ENCODE assay signal across 23 mouse cellular contexts in the genomic region with DNA sequence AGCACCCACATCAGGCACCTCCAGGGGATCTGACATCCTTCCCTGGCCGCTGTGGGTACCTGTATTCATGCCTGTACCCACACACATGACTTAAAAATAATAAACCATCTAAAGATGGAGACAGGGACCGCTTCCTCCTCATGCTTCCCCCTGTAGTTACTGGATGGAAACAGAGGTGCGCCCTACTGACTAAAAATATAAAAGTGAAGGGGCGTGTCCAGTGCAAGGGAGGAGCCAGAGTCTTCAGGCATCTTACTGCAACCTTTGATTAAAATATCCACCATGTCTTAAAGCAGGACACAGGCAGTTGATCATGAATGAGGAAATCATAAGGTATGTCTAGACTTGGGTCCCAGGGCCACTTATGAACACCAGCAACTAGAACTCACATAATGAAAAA.
DNase-seq lines count a peak whose midpoint lies in the region; ATAC-seq and TF ChIP-seq lines count a peak whose summit lies in the region.
"Had no signal": no experiment of that assay in that cellular context is flagged by ENCODE, and none has a peak within 500 bp of the region (broad histone marks: within the 10 kb centered on the region; RNA-seq: fewer than 3 reads in every experiment).

No protein-coding gene starts in this region.

- no peaks in the 10 kb centered on the region for H3K79me2 ChIP-seq in CH12.LX (replicated peaks; ENCODE audit: control insufficient read depth, extremely low read depth, insufficient read depth, poor library complexity, severe bottlenecking)

- DNase-seq in hindbrain, embryonic 14.5 days (ENCODE audit: low spot score) = no peak
- no peak for DNase-seq in hindbrain, embryonic 10.5 days (ENCODE audit: low spot score)
- peak; percentile 5 for DNase-seq in lung, postnatal 0 days (ENCODE audit: low spot score)
- DNase-seq in lung, postnatal 14 days = no peak
- DNase-seq in CH12.LX (ENCODE audit: extremely low read depth) (peak; percentile 12), adipocyte (ENCODE audit: low spot score) (no peak)
- peak; percentile 6 for DNase-seq in naive thymus-derived CD4-positive, alpha-beta T cell, adult 2 months (ENCODE audit: low read depth)
- no peak for DNase-seq in cerebellum, postnatal 14 days
- DNase-seq: adrenal gland, adult 8-10 months; adrenal gland, postnatal 36 days; cerebellum, adult 2 months; cerebellum, postnatal 10 days; embryo, embryonic 11 days; gastrocnemius, postnatal 36 days; heart, adult 18-20 months; heart, postnatal 10 days had no signal

- dilution Hi-C loops in CH12.LX (cut with MboI; ENCODE audit: extremely low pct_ligation_motif_present, extremely low pct_unique_long_range_greater_than_20kb, low sequenced_read_pairs) = no loop called here

- H3K4me1 ChIP-seq in hindbrain, embryonic 14.5 days (replicated peaks; ENCODE audit: control insufficient read depth, insufficient read depth, low read length) = no peaks in the 10 kb centered on the region
- H3K4me1 ChIP-seq in hindbrain, embryonic 10.5 days (replicated peaks) = peaks cover 18% of the 10 kb centered on the region
- no peaks in the 10 kb centered on the region for H3K4me1 ChIP-seq in lung, postnatal 0 days (ENCODE audit: insufficient read depth, low read depth, low read length)
- peaks cover 0 to 4% of the 10 kb centered on the region in 2 experiments; a peak in 2 of 4 replicates for H3K4me1 ChIP-seq in CH12.LX (ENCODE audit: control insufficient read depth in 1 of 2, insufficient read depth in 2 of 2)
- H3K4me1 ChIP-seq: embryonic facial prominence, embryonic 15.5 days; forebrain, embryonic 15.5 days had no signal

- in situ Hi-C loops in CH12.LX (cut with MboI; ENCODE audit: low pct_ligation_motif_present, low pct_unique_long_range_greater_than_20kb, low sequenced_read_pairs) = loop anchor here (5.0 kb wide), 1 partner anchor 237 kb away; no protein-coding TSS in a partner anchor

- no peak for TF ChIP-seq EP300 in lung, postnatal 0 days (IDR thresholded peaks at IDR 0.05)
- no peak for TF ChIP-seq EP300 in CH12.LX (IDR thresholded peaks at IDR 0.05; ENCODE audit: low read length)

- 0 out of 2 replicates have a peak, but pooled peaks have one; percentile 28 for ATAC-seq in hindbrain, embryonic 14.5 days (ENCODE audit: low FRiP score)
- no peak for ATAC-seq in lung, postnatal 0 days
- ATAC-seq: forebrain, embryonic 15.5 days; Patski had no signal

- no peak overlapping the region for H3K27ac ChIP-seq in hindbrain, embryonic 14.5 days
- no peak overlapping the region for H3K27ac ChIP-seq in hindbrain, embryonic 10.5 days
- H3K27ac ChIP-seq in lung, postnatal 0 days (ENCODE audit: low read length) = no peak overlapping the region
- H3K27ac ChIP-seq in CH12.LX (ENCODE audit: insufficient read depth, low read depth) = no peak overlapping the region
- H3K27ac ChIP-seq: embryonic facial prominence, embryonic 15.5 days; forebrain, embryonic 10.5 days; forebrain, embryonic 15.5 days; heart, embryonic 10.5 days; hindbrain, embryonic 15.5 days had no signal

- no peak overlapping the region for H3K4me2 ChIP-seq in hindbrain, embryonic 14.5 days (replicated peaks)
- no peak overlapping the region for H3K4me2 ChIP-seq in lung, postnatal 0 days (replicated peaks; ENCODE audit: low read depth, low read length)
- no peak overlapping the region for H3K4me2 ChIP-seq in CH12.LX (ENCODE audit: insufficient read depth, low read depth, poor library complexity, severe bottlenecking)
- H3K4me2 ChIP-seq: embryonic facial prominence, embryonic 15.5 days; forebrain, embryonic 15.5 days; hindbrain, embryonic 15.5 days had no signal

- no peaks in the 10 kb centered on the region for H3K9me3 ChIP-seq in hindbrain, embryonic 14.5 days (ENCODE audit: control insufficient read depth, low read length)
- H3K9me3 ChIP-seq in hindbrain, embryonic 10.5 days = no peaks in the 10 kb centered on the region
- no peaks in the 10 kb centered on the region for H3K9me3 ChIP-seq in lung, postnatal 0 days (ENCODE audit: low read length)
- no peaks in the 10 kb centered on the region for H3K9me3 ChIP-seq in CH12.LX (replicated peaks; ENCODE audit: low read length)
- H3K9me3 ChIP-seq: embryonic facial prominence, embryonic 15.5 days; forebrain, embryonic 10.5 days; forebrain, embryonic 15.5 days; heart, embryonic 10.5 days; hindbrain, embryonic 15.5 days had no signal

- TF ChIP-seq POLR2A in CH12.LX (IDR thresholded peaks at IDR 0.05; ENCODE audit: low read depth, low read length) = no peak

- H3K27me3 ChIP-seq in hindbrain, embryonic 14.5 days (ENCODE audit: control insufficient read depth, insufficient read depth, low read length) = no peaks in the 10 kb centered on the region
- no peaks in the 10 kb centered on the region for H3K27me3 ChIP-seq in hindbrain, embryonic 10.5 days (ENCODE audit: insufficient read depth, poor library complexity, severe bottlenecking)
- H3K27me3 ChIP-seq in lung, postnatal 0 days (replicated peaks; ENCODE audit: insufficient read depth, low read length) = no peaks in the 10 kb centered on the region
- peaks cover 81% of the 10 kb centered on the region for H3K27me3 ChIP-seq in CH12.LX (replicated peaks)
- H3K27me3 ChIP-seq: embryonic facial prominence, embryonic 15.5 days; forebrain, embryonic 15.5 days; hindbrain, embryonic 15.5 days had no signal

- no peak for TF ChIP-seq CTCF in lung, postnatal 0 days (IDR thresholded peaks at IDR 0.05)
- TF ChIP-seq CTCF in CH12.LX (conservative IDR thresholded peaks at IDR 0.05 in 1 of 2, IDR thresholded peaks at IDR 0.05 in 1 of 2; ENCODE audit: low read depth in 2 of 2, low read length in 2 of 2) = no peak

- H3K36me3 ChIP-seq in hindbrain, embryonic 14.5 days (replicated peaks; ENCODE audit: control insufficient read depth, insufficient read depth) = peaks cover 7% of the 10 kb centered on the region; the same call in 1 of the 2 replicates
- H3K36me3 ChIP-seq in hindbrain, embryonic 10.5 days = no peaks in the 10 kb centered on the region
- no peaks in the 10 kb centered on the region for H3K36me3 ChIP-seq in lung, postnatal 0 days (ENCODE audit: insufficient read depth, low read length)
- H3K36me3 ChIP-seq in CH12.LX (replicated peaks in 1 of 2; ENCODE audit: control insufficient read depth in 1 of 2, insufficient read depth in 1 of 2, low read length in 1 of 2) = no peaks in the 10 kb centered on the region
- H3K36me3 ChIP-seq: embryonic facial prominence, embryonic 15.5 days; forebrain, embryonic 10.5 days; heart, embryonic 10.5 days had no signal

- TF ChIP-seq RAD21 in CH12.LX (IDR thresholded peaks at IDR 0.05; ENCODE audit: low read depth, low read length) = no peak

- H3K4me3 ChIP-seq in hindbrain, embryonic 14.5 days (replicated peaks; ENCODE audit: low read length) = no peak overlapping the region
- no peak overlapping the region for H3K4me3 ChIP-seq in hindbrain, embryonic 10.5 days
- no peak overlapping the region for H3K4me3 ChIP-seq in lung, postnatal 0 days (ENCODE audit: low read depth, low read length)
- H3K4me3 ChIP-seq in CH12.LX (replicated peaks in 1 of 3; ENCODE audit: low read depth in 2 of 3, low read length in 2 of 3, poor library complexity in 1 of 3) = no peak overlapping the region
- H3K4me3 ChIP-seq: embryonic facial prominence, embryonic 15.5 days; erythroblast, embryonic 14.5 days; forebrain, embryonic 10.5 days; forebrain, embryonic 15.5 days; heart, embryonic 10.5 days; hindbrain, embryonic 15.5 days had no signal

- no peak overlapping the region for H3K9ac ChIP-seq in hindbrain, embryonic 14.5 days
- H3K9ac ChIP-seq in lung, postnatal 0 days (replicated peaks; ENCODE audit: low read depth) = no peak overlapping the region
- H3K9ac ChIP-seq in CH12.LX (ENCODE audit: insufficient read depth, low read depth) = no peak overlapping the region
- H3K9ac ChIP-seq: embryonic facial prominence, embryonic 15.5 days; forebrain, embryonic 15.5 days; hindbrain, embryonic 15.5 days had no signal

- 86% methylated on average over 4 of the region's 4 CpGs for WGBS in hindbrain, embryonic 14.5 days
- 80% methylated on average over 4 of the region's 4 CpGs for WGBS in hindbrain, embryonic 10.5 days
- 76% methylated on average over 4 of the region's 4 CpGs for WGBS in lung, postnatal 0 days

TF ChIP-seq in CH12.LX, 34 proteins besides CTCF, POLR2A, EP300 and RAD21:
- TF ChIP-seq UBTF (IDR thresholded peaks at IDR 0.05; ENCODE audit: low read depth, low read length) = no peak
- no peak for TF ChIP-seq NELFE (IDR thresholded peaks at IDR 0.05; ENCODE audit: low read depth, low read length)
- no peak for TF ChIP-seq TCF12 (IDR thresholded peaks at IDR 0.05; ENCODE audit: low read depth, low read length)
- TF ChIP-seq MYC (IDR thresholded peaks at IDR 0.05; ENCODE audit: low read depth, low read length) = no peak
- no peak for TF ChIP-seq USF2 (conservative IDR thresholded peaks at IDR 0.05; ENCODE audit: low read depth, low read length)
- TF ChIP-seq TBP (conservative IDR thresholded peaks at IDR 0.05; ENCODE audit: low read depth, low read length) = no peak
- TF ChIP-seq HCFC1 (IDR thresholded peaks at IDR 0.05; ENCODE audit: low read depth, low read length) = no peak
- TF ChIP-seq ETS1 (conservative IDR thresholded peaks at IDR 0.05; ENCODE audit: low read depth, low read length) = no peak
- no peak for TF ChIP-seq MXI1 (IDR thresholded peaks at IDR 0.05; ENCODE audit: low read depth, low read length)
- no peak for TF ChIP-seq POLR2AphosphoS2 (IDR thresholded peaks at IDR 0.05; ENCODE audit: low read depth, low read length)
- TF ChIP-seq MEF2A (IDR thresholded peaks at IDR 0.05; ENCODE audit: borderline replicate concordance, low read depth, low read length) = no peak

Comparison
In these comparisons a context has a peak if more than half of its experiments do, and no peak if none do; other contexts are left out.
1. DNase-seq: peak in lung, postnatal 0 days (single experiment), CH12.LX (single experiment) and naive thymus-derived CD4-positive, alpha-beta T cell, adult 2 months (single experiment); none in hindbrain, embryonic 14.5 days (single experiment), hindbrain, embryonic 10.5 days (single experiment), lung, postnatal 14 days (single experiment), adipocyte (single experiment) and cerebellum, postnatal 14 days (0 of 2).